Mouse (Mus musculus): ENCODE data around the gene Pkn3.

DNA sequence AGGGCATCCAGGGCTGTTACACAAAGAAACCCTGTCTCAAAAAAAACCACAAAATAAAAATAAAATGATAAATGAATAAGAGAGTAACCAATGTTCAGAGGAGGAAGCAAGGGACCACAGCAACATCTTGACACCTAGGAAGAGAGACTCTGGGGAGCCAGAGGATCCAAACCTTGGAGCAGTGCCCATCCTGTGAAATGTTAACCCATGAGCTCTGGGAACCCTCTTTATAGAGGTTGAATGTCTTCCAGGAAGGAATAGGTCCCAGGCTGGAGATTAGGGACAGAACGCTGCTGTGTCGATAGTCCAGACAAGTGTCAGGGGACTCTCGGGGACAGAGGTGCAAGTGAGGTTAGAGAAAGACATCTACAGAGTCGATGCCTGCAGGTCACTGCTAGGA is 42.8 kb downstream of the Pkn3 start:
- no peak for TF ChIP-seq CTCF (IDR thresholded peaks at IDR 0.05; ENCODE audit: insufficient read depth, low read length)
- TF ChIP-seq POLR2A (IDR thresholded peaks at IDR 0.05; ENCODE audit: borderline replicate concordance, extremely low read depth, low read depth, low read length), result no peak
